Comparison of ENCODE assay signal across 8 mouse cellular contexts in the genomic region with DNA sequence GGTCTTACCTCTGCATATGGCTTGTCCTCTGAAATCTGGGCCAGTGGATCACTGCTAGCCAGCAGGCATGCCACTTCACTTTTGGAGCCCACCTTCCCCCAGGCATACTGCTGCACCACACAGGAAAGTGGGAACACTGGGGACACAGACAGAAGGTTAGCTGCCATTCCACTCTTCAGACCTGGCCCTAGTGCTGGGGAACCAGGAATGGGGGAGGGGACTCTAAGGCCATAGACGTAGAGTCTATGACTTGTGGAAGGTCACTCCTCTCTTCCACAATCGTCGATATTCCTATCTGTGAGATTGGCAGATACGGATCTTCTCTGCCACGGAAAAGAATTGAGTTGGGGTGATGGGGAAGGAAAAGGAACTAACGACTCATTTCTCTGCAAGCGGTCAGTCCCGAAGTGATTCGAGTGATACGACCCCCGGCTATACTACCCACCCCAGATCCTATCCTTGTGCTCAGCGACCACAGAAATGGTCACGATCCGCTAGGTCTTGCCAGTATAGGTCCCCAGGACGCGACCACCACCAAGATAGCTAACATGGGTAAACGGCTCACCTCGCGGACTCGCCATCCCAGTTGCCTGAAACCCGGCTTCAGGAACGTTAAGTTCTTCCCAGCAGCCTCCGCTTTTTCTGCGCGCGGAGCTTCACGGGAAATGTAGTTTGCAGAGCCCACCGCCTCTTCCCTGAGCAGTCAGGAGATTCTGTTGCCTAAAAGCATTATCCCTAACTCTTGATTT. TPM values are rescaled to one million over a fixed set of nuclear protein-coding genes. Genes with fewer than 3 reads are reported as not detected.
DNase-seq lines count a peak whose midpoint lies in the region; ATAC-seq lines count a peak whose summit lies in the region.

Gene Mpi (minus strand): TSS at position 625 of the 749 bp plus-strand sequence.

- peak; percentile 75 for ATAC-seq in hindbrain, embryonic 12.5 days (ENCODE audit: low FRiP score)
- ATAC-seq in megakaryocyte-erythroid progenitor cell, adult 5-6 weeks (replicated peaks; ENCODE audit: low FRiP score, low TSS enrichment, poor library complexity, severe bottlenecking): no peak; the same call in 1 of the 2 replicates

- no peaks in the 10 kb centered on the region for H3K9me3 ChIP-seq in hindbrain, embryonic 12.5 days (replicated peaks)

- H3K4me2 ChIP-seq in hindbrain, embryonic 12.5 days (replicated peaks): peak within 1 kb of the TSS; percentile 76

- H3K27ac ChIP-seq in hindbrain, embryonic 12.5 days: no peak within 1 kb of the TSS

- under 1% methylated on average over 28 of the region's 28 CpGs for WGBS in hindbrain, embryonic 12.5 days

- H3K27me3 ChIP-seq in hindbrain, embryonic 12.5 days: no peaks in the 10 kb centered on the region

- peaks cover 13% of the 10 kb centered on the region for H3K4me1 ChIP-seq in hindbrain, embryonic 12.5 days

- H3K36me3 ChIP-seq in hindbrain, embryonic 12.5 days: peaks cover 31% of the 10 kb centered on the region

- peak within 1 kb of the TSS; percentile 67 for H3K4me3 ChIP-seq in hindbrain, embryonic 12.5 days

- DNase-seq in NIH3T3 (ENCODE audit: low read depth): peak; percentile 78
- peak; percentile 85 to 88 for DNase-seq in cerebellum, postnatal 10 days
- DNase-seq in frontal cortex, postnatal 14 days (ENCODE audit: low spot score in 2 of 2): peak; percentile 55 to 67
- DNase-seq in layer of hippocampus, postnatal 25 days (ENCODE audit: extremely low spot score in 1 of 2, low spot score in 1 of 2): peak; percentile 63 to 67
- DNase-seq in lung, postnatal 36 days: peak; percentile 73
- peak; percentile 46 for DNase-seq in retina, postnatal 7 days (ENCODE audit: low read depth, low spot score)

- H3K9ac ChIP-seq in hindbrain, embryonic 12.5 days: peak within 1 kb of the TSS; percentile 78

RNA-seq across cellular contexts. Expression of gene Mpi, which starts in this region (rescaled TPM):
- polyA plus RNA-seq in hindbrain, embryonic 12.5 days (2016; fragmentation: Nextera tagmentation; extraction: Ambion mirVana): 59.2 and 61.4 TPM in 2 replicates
- 10 to 100 TPM; 69.5 to 76.0 TPM for total RNA-seq in layer of hippocampus, postnatal 25 days (2021)
- 13.5 and 16.6 TPM in 2 replicates for total RNA-seq in megakaryocyte-erythroid progenitor cell, adult 5-6 weeks (2014; fragmentation: Nextera tagmentation)
- 6.6 and 6.7 TPM in 2 replicates for total RNA-seq in megakaryocyte-erythroid progenitor cell, adult 5-6 weeks (2017)
